Mouse (Mus musculus): ENCODE measurements around the gene Enthd1. TPM values are rescaled to one million over a fixed set of nuclear protein-coding genes. Genes with fewer than 3 reads are reported as not detected.
"Not testable (repeated sequence)": the region's sequence is repeated elsewhere in the genome, so short reads cannot be mapped to it uniquely, and the experiment has no call there.

Enthd1 gene
- total RNA-seq, 1 experiment from 2014 or later = not detected

DNA sequence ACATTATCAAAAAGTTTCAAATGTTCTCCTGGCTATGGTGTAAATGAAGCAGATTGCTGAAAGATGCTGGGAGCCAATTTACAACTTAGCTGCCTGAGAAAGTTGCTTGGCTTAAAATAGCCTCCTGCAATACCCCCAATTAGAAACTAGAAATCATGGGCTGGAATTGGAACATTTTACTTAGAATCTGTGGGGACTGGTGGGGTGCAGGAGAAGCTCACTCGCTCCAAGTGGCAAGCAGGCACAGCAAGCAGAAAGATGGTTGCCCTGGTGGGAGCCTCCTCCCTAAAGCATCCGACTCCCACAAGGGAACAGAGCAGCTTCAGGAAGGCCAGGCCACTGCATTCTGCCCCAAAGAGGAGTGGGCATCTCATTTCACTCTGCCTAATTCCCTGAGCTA is 28.9 kb downstream of the Enthd1 start:
- no peak for DNase-seq

DNA sequence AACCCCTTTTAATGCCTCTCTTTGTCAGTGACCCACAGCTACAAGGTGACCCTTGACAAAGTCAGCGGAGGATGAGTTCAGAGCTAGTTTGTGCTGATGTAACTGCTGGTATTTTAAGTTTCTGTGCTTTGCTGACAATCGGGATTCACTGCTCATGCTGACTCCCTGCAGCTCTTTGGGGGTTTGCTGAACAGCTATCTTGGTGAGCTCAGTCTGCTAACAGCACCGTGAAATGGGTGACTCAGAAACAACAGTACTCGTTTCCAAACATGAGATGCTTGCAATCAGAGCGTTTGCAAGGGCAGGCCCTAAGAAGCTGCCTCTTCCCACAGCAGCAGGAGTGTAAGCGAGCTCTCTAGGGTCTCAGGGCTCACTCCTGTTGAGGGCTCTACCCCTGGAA is 31.7 kb downstream of the Enthd1 start:
- DNase-seq = no peak

DNA sequence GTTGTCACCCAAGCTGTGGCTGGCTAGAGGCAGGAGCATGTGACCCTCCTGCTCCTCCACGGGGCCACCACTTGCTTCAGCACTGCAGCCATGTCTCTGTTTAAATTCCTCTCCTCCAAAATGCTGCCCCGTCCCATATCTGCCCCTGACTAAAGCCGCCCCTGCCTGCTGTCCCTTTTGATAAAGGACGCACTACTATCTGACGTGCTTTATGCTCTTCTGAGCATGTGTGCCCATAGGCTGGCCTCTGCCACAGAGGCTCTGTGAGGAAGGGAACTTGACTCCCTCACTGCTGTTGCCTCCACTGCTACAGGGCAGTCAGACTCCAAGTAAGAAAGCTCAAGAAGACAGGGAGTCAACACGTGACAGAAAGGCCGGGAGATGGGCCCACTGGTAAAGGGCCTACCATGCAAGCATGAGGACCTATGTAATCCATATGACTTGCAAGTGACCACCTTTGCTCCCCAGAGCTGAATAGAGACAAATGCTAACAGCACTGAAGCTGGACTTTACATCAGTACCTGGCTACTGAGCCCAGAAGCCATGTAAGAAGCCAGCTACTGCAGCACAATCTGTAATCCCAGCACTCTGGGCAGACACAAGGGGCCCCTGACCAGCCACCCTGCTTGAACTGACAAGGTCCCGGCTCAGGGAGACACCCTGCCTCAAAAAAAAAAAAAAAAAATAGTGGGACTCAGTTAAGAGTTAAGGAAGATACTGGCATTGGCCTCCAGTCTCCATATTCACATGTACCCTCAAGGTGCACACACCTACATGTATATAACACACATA is 32.5 kb downstream of the Enthd1 start:
- DNase-seq = no peak

DNA sequence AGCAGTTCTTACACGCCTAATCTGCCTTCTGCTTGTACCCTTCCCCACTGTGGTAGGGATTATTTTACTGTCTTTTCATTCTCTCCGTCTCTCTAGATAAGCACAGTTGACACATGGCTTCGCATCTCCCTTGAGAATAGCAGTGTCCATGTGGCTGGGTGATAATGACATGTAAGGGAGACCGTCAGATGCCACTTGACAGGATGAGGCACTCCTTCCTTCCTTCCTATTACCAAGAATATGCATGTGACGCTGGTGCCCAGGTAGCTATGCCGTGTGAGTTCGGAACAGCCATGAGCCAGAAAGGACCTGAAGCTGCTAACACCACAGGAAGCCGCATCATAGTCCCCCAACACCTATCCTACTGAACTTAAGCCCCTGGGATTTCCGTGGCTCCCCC is 33.9 kb downstream of the Enthd1 start:
- DNase-seq = no peak

DNA sequence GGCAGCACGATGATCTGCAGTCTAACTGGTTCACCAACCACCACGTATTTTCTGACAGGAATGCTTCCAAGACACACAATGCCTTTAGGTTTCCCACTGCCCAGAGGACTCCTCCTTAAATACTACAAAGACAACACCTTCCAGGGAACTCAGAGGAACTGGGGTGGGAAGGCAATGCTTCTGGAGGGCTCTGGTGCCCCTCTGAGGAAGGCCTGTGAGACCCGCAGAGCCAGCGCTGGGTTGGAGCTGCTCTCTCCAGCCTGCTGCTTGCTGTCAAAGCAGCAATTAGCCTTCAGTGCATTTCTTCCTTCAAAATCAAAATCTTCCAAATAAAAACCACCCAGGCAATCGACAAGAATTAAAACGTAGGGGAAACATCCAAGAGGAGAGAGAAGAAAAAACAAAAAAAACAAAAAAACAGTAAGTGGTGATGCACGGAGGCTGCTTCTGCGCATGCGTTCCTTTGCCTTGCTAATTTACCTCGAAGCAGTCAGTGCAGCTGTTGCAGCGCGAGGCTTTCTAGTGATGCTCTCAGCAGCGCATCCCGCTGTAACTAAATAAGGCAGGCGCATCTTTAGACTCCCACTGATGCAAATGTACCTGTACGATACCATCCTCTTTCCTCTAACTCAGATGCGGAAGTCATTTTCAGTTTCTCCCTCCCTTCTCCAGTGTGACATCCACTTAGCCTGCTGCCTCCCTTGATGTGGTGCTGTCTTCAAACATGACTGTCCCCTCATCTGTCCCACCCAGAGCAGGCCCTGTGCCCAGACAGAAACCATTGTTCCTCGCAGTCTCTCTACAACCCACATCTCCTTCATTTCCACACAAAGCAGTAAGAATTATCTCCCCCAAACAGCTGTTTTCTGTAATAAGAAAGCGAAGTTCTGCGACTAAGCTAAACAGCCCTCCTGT is 34.7 kb downstream of the Enthd1 start:
- no peak for DNase-seq

DNA sequence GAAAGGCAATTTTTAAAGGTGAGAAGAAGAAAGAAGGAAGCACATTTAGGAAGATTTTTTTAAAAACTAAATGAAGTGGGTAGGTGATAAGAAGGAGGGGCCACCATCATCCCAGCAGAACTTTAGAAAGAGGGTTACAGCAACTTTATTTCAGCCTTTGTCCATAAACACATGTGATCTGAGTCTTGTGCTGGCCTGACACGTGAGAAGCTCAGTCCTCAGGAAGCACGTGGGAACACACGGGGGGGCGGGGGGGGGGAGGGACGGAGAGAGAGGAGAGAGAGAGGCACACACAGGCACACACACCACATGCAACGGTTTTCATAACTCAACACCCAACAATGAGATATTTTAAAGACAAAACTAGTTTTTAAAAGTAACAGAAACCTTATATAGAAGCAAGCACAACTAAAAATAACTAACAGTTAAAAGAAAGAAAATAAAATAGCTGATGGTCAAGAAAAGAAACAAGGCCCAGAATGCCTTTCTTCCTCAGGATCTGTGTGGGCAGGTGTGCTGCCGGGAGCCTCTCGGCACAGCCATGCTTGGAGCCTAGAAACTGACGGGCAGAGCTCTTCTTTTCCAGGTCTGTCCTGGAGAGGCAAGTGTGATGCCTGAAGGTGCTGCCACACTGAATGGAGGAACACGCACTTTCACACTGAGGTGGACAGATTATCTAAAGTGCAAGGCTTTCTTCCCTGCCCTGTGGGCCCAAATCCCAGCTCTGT is 43.1 kb downstream of the Enthd1 start:
- no peak for DNase-seq

DNA sequence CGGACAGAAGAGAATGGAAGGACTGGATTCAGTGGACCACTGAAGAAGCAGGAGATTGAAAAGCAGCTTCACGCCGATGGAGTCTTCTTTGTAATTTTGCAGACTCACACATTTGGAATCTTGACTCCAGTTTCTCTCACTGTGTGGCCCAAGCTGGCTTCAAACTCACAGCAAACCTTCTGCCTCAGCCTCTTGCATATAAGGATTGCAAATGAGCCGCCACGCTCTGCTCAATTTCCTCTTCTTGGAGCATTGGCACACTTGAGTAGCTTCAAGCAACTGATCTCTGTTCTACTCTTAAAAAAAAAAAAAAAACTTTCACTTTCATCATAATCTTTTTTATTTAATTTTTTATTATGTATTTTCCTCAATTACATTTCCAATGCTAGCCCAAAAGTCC is 45.0 kb downstream of the Enthd1 start:
- no peak for DNase-seq

DNA sequence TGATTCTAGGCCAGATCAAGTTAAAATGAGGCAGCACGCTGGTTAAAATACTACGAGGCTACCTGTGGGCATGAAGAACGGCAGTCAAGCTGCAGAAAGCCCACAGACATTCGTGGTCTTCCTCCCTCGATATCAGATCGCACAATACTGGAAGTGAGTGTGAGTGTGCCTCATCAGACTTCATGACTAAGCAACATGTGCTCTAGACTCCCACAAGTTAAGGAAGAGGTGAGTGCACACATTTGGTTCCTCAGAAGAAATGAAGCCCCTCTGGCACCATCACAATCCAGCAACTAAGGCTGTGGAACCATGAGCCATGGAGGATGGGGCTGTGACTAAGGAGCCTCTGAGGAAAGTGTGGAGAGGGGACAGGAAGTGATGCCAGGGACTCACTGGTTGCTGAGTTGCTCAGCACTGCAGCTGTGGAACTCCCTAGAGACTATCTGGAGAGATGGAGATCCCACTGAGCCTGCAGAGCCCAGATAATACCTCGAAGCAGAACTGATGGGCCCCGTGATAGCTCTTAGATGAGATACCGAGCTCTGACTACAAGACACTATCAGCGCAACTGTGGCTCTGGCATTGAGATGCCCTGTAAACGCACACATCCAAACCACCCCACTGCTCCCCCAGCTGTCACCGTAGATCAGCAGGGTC is 46.3 kb downstream of the Enthd1 start:
- DNase-seq = no peak

DNA sequence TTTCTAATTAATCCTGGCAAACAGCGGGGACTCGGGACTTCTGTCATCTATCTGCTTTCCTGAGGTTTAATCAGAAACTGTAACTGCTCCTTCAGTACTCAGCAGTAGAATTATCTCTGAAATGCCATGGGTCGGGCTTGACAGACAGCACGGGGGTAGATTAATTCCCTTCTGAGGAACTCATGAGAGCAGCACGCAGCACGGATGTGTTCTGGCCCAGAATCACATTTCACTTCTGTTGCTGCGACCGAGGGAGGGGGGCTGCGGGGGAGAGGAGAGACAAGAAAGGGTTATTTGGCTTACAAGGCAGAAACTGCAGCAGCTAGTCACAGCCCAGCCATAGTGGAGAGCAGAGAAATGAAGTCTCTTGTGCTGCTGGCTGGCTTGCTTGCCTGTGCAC is 47.0 kb downstream of the Enthd1 start:
- DNase-seq = no peak

DNA sequence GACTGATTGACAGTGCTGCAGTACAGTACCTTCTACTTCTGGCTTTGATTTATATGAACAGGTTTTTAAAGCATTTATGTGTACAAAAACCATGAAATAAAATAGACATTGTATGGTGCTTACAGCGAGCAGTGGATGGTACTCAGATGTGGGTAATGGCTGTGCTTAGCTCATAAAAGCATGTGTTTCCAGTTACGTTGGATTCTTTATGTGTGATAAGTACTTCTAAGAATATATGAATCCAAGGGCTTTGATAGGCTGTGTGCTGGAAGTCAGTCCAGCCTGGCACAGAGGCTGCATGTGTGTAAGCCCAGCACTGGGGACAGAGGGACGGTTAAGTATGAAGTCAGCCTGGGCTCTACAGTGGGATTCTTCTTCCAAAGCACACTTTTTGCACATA is 48.4 kb downstream of the Enthd1 start:
- no peak for DNase-seq

DNA sequence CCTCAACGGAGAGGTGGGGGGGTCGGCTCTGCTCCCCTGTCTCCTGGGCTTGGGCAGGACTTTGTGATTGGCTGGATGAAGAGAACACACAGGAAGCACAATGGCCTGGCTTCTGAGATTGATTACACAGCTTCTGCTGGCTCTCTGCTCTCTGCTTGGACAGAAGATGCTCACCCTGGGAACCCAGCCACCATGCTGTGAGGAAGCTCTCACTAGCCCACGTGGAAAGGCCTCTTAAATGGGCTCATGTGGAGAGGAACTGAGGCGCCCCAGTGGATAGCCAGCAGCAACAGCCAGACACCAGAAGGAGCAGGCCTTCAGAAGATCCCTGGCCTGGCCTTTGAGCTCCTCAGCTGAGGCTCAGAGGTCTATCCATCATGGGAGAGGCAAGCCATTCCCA is 59.9 kb downstream of the Enthd1 start:
- no peak for DNase-seq

DNA sequence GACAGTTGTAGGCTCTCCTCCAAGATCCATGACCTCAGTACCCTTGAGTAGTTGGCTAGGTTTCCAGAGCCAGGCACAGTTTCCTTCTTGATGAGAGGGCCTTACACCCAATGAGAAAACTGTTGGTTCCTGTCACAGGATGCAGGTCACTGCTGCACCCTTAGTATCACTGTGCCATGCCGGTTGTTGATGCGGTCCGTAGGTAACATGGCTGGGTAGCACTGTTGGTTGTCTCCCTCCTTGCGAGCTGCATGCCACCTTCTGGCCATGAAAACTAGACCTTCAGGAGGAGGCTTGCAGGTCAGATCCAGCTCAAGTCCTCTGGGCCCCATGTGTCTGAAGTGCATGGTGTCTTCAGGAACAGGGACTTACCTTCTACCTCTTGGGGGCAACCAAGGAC is 61.8 kb downstream of the Enthd1 start:
- DNase-seq = not testable (repeated sequence)

DNA sequence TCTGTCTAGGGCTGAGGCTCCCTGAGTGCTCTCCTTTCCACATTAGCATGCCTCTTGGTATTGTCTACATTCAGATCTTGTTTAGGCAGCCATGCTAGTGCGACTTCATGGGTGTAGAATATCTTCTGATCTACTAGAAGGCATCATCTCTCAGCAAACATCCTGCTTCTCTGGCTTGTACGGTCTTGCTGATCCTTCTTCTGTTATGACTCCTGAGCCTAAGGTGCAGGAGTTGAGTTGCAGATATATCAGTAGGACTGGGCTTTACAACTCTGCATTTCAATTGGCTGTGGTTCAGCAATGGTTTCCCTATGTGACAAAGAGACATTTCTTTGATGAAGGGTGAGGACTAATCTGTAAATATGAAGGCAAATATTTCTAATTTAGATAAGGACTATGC is 62.2 kb downstream of the Enthd1 start:
- no peak for DNase-seq

DNA sequence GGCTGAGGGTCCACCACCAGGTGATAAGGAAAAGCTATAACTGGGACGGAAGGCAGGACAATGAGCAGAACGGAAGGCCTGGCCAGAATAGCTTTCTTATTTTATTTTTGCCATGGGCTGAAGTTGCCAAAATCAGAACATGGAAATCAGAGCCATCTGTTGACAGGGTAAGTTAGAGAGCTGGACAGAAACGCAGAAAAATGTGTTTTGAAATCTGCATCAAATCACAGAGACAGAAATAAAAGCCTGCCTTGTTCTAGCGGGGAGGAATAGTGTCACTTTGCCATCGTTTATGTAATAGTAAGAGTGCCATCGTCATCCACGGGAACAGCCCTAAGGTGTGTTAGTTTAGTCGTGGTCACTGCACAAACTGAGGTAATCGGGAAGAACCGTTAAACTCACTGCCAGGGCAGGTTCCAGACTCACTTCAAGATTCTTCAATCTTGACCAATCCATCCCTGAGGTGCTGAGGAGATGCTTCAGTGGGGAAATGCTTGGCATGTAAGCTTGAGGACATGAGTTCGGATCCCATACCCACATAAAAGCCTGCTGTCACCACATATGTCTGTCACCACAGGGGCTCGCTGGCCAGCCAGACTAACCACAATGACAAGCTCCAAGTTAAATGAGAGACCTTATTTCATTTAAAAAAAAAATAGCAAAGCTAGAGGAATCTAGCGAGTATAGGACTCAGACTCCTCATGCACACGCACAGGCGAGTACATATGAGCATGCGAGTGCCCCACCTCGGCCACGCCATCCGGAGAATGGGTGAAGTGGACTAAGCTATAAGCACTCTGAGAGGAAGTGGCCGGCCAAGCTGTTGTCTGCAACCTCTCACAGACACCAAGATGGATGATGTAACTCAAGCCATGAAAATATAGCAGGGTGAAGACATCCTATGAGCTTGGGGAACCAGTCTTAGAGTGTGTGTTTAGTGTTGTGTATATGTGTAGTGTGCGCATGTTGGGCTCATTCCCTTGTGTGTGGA is 63.6 kb downstream of the Enthd1 start:
- no peak for DNase-seq

DNA sequence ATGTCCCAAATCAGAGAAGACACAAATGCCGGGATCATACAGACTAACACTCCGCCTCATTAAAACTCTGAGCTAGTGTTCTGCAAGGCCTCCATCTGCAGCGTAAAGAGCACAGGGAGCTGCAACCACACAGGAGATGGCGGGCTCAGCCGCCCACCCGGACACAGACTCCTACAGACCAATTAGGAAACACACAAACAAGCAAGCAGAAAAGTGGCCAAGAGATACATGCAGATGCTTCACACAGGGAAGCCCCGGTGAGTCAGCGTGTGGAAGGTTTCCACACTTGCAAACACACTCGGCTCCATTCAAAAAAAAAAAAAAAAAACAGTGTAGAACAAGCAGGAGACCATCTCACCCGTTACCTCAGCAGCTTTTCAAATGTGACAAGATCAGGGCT is 64.5 kb downstream of the Enthd1 start:
- DNase-seq = no peak

DNA sequence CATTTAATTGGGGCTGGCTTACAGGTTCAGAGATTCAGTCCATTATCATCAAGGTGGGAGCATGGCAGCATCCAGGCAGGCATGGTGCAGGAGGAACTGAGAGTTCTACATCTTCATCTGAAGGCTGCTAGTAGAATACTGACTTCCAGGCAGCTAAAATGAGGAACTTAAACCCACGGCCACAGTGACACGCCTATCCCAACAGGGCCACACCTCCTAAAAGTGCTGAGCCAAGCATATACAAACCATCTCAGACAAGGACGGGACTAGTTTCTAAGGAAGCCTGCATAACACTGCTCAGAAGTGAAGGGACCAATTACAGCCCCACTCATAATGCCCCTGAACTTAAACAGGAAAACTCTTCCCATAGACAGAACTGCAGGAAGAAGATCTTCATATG is 67.2 kb downstream of the Enthd1 start:
- DNase-seq = not testable (repeated sequence)

DNA sequence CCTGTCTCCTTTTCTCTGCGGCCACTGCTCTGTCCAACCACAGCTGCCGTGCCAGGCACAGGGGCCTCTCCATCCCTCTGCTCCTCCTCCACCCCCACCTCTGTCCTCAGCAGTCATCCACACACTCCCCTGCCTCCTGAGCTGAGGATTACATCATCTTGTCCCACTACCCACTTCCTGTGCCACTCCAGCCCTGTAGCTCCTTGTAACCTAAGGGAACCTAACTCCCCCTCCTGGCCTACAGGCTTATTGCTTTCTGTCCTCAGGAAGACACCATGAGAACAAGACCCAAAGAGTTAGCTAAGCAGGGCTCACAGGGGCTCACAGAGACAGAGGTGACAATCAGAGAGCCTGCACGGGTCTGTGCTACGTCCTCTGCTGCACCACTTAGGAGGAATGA is 73.5 kb downstream of the Enthd1 start:
- no peak for DNase-seq

DNA sequence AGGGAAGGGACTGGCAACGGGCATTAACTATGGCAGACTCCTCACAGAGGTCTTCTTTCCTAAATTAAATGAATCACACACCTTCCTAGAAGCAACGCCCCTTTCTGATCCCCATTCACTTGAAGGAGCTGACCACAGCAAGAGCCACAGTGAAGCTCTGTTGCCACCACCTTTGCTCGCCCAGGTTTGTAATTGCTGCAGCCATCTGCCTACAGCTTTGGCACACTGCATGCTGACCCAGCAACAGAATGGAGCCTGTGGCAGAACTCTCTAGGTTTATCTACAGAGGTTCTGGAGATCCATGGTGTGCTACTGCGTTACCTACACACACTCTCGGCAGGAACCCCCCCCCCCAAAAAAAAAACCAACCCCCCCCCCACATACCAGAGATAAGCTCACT is 74.8 kb downstream of the Enthd1 start:
- no peak for DNase-seq

DNA sequence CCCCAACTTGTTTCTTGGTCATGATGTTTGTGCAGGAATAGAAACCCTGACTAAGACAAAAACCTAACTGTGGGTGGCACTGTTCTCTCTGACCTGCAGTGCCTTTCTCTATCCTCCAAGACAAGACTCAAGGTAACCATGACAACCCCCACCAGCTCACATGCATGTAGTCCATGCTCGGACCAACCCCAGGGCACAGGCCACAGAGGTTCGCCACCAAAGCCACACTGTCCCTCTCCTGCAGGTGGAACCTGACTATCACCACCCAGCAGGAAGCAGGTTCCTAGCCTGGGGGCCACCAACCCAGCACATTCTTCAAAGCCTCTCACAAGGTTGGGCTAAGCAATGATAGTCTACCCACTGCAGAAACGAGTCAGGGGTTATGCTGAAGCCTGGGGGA is 76.3 kb downstream of the Enthd1 start:
- no peak for DNase-seq

DNA sequence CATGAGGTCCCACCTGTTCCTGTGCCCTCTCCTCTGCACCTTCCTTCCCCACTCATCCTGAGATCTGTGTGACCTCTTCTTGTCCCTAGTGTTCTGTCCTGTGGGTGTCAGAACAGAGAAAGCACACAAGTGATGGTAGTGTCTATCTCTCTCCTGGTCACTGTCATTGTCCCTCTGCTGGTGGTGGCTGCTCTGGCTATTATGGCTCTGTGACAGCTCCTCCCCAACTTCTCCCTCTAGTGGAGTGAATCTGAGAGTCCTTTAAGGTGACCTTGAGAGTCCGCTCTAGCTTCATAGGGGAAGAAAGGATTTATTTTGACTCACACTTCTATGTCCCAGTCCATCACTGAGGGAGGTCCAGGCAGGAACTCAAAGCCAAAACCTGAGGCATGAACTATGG is 79.4 kb downstream of the Enthd1 start:
- DNase-seq = no peak
